Mouse (Mus musculus) thymus, postnatal 0 days (tissue): ENCODE results near the gene Adra1b. TPM values are rescaled to one million over a fixed set of nuclear protein-coding genes. Genes with fewer than 3 reads are reported as not detected.

Experiments
- DNase-seq: peaks from one replicate; pipeline ENCODE4 v3.0.0-alpha.2; 2015; ENCODE audit warnings: low spot score
- polyA plus RNA-seq: library from polyadenylated mRNA; unstranded; fragments of >200 nt; fragmentation: Nextera tagmentation; extraction: Ambion mirVana; gene quantifications from 2 replicates; pipeline ENCODE4 v1.2.1, GENCODE M21; 2015

The Adra1b gene
- polyA plus RNA-seq, 1 experiment from 2014 or later = 0.36 TPM

DNA sequence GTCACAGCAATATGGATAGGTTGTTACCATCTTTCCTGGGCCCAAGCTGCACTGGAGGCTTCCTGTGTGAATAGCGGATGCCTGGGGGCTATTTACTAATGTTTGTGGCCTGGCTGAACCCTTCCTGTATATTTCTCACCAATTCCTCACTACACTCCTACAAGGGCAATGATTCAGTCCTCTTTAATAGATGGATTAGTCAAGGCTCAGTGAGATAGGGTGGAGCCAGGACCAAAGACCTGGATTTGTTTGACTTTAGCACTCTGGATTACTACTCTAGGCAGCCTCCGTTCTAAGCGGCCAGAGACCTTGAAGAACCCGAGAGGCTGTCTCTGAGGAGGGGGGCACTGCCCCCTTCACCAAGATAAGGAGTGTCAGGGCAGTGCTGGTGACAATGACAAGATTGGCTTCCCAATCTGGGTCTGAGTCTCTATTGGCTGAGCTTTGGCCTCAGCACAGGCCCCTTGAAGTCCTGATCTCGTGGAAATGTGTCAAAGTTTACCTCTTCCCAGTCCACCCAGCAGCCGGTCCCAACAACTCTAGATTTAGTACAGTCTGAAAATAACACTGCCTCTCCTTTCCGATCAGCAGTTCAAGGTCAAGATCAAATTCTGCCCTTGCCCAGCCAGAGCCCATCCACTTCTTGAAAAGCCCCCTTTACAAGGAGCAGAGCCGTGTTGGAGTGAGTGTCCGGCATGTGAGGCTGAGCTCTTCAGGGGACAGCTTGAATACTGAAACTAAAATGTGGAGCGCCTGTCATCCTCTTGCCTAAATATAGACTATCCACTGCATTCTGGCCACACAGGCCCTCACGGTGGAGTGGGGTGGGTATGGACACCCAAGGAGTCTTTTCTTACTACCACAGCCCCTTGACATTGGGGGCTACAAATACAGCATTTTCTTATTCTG, 80.2 kb downstream of the Adra1b start:
- no peak for DNase-seq

DNA sequence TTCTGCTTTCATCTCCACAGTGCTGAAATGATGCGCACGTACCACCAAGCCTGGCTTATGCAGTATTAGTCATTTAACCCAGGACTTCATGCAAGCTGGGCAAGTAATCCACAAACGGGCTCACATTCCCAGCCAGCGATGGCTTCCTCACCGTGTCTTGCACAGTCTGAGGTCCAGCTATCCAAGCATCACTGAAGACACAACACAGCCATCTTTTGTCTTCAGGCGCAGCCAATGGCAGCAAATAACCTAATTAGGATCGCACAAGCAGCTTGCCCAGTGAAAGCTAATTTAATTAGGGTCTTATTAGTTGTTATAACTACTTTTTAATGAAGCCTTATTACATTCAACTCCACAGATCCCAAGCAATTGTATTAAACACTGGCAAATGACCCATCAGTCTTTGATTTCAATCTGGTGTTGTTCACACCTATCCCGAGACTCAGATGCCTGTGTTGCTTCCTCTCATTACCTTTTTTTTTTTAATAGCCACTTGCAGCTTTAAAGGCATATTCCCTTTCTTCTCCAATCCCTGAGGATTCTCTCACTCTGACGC, 83.6 kb downstream of the Adra1b start:
- no peak for DNase-seq

DNA sequence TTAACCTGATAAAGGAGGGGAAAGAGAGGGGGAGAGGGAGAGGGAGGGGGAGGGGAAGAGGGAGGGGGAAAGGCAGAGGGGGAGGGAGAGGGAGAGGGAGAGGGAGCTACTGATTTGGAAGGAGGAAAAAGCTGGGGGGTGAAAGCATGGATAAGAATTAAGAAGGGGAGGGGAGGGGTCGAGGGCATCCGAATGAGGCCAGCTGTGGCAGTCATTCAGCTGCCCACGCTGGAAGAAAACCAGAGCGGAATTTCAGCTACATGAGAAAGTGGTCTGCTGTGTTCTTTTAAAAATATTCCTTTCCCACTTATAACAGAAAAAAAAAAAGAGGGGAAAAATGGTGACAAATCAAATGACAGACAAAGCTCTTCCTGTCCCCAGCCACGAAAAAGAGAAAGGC, 88.5 kb downstream of the Adra1b start:
- no peak for DNase-seq

DNA sequence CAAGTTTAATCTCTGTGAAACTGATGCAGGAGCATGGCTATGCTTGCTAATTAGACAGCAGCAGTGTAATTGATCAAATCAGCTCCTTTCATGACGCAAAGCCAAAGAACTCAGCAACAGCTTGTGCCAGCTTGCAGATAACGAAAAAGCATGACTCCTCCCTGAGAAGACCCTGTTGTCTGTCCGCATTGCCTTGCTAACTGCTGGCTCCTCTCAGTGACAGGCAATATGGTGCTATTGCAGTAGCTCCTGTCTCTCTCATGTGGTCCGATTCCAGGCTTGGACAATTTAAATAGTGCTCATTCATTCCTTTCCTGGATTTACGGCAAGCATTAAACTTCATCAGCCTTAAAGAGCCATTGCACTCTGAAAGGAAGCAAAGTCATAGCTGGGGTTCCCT, 93.3 kb downstream of the Adra1b start:
- no peak for DNase-seq

DNA sequence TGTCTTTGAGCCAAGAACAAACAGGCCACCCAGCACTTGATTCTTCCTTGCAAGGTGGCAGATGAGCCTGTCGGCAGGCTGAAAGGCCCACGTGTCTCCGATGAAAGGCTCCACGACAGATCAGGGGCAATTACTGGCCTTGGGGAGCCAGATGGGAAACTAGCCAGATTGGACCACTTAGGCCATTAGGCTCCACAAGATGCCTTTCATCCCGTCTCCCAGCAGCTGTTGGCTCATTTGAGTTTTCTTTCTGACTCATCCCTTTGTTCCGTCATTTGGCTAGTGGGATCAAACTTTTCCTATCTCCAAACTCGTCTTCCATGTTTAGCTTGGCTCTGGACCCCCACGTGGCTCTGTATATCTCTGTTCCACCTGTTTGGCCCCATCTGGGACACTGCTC, 105.0 kb downstream of the Adra1b start:
- DNase-seq = no peak

DNA sequence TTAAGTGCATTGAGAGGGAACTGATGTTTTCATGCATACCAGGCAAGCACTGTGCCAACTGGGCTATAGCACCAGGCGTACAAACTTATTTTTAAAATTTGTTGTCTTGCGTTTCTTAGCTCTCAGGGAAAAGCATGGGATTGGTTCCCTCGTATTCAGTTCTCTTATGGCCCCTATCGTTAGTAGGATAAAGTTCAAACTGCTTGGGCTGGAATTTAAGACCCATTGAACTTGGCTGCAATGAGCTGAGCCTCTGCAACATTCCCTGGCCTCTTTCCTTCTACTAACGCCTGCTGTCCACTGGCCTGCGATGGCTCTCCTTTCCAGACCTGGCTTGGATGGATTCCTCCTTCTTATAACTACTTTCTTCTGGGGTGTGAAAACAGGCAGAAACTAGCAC, 110.6 kb downstream of the Adra1b start:
- no peak for DNase-seq

DNA sequence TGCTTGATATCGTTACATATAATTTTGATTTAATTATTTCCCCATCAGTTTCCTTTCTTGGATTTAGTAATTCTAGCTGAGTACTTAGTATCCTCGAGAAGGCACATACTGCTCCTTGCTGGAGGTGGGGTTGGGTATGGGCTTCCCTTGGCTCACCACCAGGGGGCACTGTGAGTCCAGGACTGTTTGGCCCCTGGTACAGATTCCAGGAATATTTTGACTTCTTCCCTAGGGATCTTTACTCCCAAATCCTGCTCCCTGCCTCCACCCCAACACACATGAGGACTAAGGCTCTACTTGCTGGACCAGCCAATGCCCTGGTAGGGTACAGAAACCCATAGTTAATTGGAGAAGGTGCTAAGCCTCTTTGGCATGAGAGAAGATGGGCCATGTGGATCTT, 117.2 kb downstream of the Adra1b start:
- peak; percentile 31 for DNase-seq

DNA sequence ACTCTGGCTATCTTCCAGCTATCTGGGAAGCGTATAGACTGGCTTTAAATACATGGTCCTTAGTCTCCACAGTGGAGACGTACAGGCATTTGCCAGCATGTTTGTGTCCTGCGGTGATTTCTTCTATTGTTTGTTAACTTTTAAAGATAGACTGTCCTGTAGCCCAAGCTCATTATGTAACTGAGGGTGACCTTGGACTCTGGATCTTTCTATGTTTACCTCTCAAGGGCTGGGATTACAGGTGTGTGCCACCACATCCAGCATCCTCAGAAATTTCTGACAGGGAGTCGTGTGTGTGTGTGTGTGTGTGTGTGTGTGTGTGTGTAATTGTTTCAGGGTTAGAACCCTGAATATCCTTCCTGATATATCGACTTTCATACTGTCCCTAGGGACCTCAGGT, 117.9 kb downstream of the Adra1b start:
- no peak for DNase-seq

DNA sequence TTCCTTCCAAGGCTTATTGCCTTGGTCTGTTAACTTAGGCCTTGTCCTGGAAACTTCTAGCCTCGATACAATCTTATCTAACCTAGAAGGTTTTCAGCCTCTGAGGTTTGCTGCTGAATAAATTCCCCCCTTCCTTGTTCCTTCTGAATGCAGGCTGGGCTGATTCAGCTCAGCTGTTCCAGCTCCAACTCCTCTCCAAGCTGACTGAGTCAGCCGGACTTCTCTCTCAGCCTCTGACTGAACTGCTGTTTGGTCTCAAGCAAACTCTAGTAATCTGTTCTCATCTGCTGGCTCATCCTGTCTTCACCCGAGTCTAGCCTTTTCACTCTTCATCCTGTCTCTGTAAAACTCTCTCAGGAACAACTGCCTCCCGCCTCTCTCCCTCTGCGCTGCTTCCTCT, 121.5 kb downstream of the Adra1b start:
- DNase-seq = no peak

DNA sequence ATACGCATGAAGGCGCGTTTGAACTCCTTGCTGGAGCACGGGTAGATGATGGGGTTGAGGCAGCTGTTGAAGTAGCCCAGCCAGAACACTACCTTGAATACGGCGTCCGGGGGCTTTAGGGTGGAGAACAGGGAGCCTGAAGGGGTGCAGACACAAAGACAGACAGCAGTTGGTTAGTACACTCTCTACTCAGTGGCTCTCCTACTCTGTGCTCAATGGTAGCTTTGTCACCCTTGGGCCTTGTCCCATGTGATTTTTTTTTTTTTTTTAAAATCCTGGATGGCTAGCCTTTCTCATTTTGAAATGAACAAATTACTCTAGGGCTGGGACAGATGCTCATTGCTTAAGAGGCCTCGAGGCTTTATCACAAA, 124.7 kb downstream of the Adra1b start:
- no peak for DNase-seq

DNA sequence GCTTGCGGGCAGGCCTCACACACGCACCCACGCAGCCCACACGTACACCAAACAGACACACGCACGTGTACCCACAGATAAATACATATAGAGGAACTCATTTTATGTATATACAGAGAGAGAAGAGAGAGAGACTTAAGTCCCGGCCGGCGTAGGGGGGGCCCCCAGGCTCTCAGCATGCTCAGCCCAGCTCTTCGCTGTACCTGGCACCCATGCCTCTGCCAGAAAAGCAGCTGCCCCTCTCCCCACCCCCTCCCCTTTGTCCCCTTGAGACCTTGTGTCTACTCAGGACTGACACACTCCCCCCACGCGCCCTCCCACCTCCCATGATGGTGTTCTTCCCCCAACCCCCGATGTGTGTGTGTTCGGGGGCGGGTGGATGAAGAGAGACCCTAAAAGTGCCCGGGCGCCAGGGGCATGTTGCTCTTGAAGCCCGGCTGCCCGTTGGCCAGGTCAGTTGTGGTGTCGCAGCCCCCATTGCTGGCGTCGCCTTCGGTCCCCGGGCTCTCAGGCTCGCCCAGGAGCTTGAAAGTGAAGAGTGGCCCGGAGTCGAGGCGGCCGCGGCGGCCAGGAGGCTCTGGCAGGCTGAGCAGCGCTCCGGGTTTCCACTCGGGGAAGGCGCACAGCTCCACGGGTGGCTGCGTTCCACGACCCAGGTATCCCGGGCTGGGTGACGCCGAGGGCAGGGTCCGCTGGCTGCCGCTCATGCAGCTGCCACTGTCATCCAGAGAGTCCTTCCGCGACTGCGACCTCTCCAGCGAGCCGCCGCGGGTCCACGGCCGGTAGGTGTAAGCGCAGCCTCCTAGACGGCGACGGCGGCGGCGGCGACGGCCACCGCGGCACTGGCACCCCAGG, 125.3 kb downstream of the Adra1b start:
- DNase-seq = no peak

DNA sequence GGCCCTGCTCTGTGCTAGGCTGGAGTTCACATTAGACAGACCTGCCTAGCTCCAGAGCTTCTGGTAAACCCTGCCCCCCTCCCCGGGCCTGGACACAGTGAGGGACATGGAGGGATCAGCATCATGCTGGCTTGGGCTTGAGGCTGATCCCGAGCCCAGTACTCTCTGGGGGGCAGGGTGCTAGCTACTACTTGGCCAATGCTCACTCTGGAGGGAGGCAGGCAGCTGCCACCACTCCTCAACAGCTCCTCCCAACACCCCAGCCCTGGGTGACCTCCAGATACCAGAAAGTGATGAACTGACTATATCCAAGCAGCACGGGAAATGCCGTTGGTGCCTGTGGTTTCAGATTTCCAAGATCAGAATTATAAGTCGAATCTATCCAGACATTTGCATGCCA, 127.3 kb downstream of the Adra1b start:
- DNase-seq = no peak

DNA sequence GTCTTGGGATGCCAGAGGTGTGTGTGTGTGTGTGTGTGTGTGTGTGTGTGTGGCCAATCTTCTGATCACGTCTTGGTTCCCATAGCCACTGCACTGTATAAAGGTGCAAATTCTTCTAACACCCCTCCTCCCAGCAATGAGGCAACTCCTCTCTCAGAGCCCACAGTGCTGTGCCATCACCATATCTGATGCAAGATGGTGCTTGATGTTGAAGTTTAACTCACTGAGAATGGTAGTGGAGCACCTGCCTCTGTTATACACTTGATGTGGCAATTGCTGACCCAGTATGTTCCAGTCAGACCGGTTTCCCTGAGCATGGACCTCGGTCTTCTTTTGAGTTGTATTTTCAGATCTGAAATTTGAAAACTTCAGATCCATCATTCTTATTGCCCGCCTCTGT, 130.9 kb downstream of the Adra1b start:
- DNase-seq = no peak

DNA sequence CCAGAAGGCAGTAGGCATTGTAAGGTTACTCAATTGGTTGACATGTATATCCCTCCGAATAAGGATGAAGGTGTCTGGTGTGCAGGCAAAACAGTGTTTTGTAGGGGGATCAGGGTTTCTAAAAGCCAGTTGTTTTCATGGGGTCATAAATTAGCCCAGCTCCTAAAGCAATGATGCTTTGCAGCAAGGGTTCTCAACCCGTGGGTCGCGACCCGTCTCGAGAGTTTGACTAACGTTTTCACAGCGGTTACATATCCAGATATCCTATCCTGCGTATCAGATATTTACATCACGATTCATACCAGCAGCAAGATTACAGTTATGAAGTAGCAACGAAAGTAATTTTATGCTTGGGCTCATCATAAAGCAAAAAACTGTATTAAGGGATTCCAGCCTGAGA, 133.3 kb downstream of the Adra1b start:
- no peak for DNase-seq

DNA sequence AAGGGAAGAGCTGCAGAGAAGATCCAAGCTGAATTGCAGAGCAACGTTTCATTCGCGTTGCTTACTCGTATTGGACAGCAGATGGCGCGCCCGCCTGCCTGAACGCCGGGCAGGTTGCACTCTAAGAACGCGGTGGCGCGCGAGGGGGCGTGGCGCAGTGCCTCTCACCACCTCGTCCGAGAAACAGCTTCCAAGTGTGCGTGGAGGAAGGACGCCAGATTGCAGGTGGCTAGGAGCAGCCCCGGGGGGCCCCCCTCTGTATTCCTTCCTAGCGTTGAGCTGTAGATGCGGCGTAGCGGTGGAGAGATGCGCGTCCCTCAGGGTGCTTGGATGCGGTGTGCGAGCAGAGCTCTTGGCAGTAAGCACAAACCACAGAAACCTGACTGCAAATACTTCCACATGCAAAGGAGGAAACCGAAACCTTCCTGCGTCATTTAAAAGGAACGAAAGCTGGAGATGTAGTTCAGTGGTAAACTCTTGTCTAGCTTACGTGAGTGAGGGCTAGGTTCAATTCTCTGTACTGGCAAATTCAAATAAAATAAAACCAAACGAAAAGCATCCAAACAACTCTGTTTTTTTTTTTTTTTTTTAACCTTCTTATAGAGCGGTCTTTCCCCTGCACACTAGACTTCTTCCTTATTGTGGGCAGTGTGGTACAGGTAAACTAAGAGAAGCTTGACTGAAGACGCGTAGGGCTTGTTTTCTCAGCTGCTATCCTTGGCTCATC, 133.9 kb downstream of the Adra1b start:
- peak; percentile 85 for DNase-seq

DNA sequence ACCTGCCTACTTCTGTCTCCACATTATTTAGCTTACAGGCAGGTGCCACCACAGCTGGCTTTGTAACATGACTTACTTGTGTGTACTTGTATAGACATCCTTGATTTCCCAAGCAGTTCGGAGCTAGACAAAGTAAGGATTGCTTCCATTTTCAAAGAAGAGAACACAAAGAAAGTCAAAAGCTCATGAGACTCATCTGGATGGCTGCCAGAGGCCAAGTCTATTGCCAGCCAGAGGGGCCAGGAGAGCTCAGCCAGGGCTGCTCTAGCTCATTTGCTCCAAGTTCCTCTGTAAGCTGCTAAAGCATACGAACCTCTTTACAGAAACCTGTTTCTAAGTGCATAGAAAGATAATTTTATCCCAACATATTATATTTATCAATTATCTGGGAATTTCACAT, 142.6 kb downstream of the Adra1b start:
- no peak for DNase-seq

DNA sequence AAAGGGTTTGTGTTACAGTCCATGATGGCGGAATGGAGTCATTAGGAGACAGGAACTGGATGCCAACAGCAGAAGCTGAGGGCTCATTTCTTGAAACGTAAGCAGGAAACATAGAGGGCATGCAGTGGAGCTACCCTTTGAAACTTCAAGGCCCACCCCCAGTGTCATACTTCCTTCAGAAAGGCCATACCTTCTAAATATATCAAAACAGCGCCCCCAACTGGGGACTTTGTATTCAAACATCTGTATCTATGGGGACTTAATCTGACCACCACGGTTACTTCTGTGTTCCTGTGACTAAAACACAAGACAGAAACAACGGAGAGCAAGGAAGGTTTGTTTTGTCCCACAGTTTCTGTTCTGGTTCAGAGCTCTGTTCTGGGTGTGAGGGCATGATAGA, 145.6 kb downstream of the Adra1b start:
- peak; percentile 16 for DNase-seq

DNA sequence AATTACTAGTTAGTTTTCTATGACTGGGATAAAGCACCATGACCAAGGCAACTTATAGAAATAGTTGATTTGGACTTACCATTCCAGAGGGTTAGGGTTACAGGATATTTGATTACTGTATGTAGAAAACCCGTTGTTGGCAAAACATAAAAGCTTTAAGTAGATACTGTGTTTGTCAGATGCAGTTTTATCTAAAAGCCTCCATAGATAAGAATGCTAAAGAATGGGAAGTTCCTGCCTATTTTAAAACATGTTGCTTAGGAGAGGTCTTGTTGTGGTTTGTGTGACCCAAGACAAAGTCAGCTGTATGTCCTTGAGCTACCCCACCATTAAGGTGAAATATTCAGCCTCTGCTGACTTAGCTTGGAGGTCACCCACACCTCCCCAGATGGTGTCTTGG, 146.4 kb downstream of the Adra1b start:
- DNase-seq = no peak

DNA sequence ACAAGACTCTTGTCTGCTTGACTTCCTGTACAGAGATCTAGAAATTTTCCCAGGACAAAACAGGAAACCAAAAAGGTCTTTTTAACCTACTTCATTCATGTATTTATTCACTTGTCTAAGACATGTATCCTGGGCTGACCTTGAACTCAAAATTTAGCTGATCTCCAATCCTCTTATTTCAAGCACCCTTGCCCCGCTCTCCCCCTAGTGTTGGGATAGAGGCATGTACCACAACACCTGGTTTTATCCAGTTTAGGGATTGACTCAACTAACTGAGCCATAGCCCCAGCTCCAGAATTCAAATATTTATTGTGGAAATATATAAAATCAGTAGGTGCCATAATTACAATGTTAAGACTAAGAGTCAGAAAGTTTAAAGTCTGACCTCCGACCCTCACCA, 149.5 kb downstream of the Adra1b start:
- DNase-seq = no peak

DNA sequence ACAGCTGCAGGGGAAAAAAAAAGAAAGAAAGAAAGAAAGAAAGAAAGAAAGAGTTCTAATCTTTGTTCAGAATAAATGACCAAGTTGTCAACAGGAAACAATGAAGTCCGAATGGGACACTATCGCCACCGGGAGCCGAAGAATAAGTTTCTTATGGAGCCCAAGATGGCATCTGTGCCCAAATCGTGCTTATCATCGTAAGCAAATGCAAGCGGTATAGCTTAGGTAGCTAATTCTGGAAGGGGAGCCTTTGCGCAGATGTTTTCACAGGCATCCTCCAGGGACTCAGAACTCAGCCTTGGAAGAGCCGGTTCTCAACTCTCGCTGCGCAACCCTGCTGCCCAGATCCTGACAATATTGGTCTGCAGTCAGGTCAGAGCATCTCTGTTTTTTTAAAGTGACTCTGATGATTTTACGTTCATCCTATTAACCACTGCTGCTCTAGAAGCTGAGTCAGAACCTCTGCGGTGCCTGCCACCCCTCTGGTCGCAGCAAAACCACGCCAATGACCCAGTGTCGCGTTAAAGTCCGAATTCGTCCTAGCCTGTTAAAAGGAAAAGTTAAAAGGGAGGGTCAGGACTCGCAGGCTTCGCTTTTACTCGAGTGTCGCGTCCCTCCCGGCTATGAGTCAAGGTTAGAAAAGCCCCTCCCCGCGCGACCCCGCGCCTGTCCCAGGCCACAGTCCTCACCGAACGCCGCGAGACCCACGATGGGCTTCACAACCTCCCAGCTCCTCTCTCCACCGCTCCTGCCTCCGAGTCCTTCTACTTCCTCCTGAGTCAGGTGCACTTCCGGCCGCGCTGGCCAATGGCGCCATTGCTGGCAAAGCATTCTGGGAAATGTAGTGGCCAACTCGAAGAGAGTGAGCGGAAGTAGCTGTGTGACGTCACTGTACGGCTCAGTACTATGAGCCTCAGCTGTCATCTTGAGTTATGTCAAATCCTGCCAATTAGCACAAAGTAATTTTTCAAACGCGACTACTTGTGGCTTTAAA, 153.5 kb downstream of the Adra1b start, which contains the start of gene Ttc1:
TSS of gene Ttc1 (minus strand) at position 776 of the 994 bp plus-strand sequence.
- DNase-seq = peak; percentile 98
